Mouse (Mus musculus): ENCODE data around the gene Slc22a12. TPM values are rescaled to one million over a fixed set of nuclear protein-coding genes. Genes with fewer than 3 reads are reported as not detected.

Gene Slc22a12
- polyA plus RNA-seq, 1 experiment from 2014 or later = not detected

- 73% methylated on average over 7 of the region's 7 CpGs for whole genome bisulfite sequencing
- DNase-seq = no peak
- Histone ChIP-seq H3K9me3 (ENCODE audit: low read depth, low read length) (no peaks in the 10 kb centered on the region), H3K9ac (no peak overlapping the region), H3K27me3 (ENCODE audit: insufficient read depth, low read length) (no peaks in the 10 kb centered on the region), H3K4me1 (ENCODE audit: insufficient read depth) (no peaks in the 10 kb centered on the region), H3K27ac (ENCODE audit: low read depth) (no peak overlapping the region), H3K36me3 (ENCODE audit: insufficient read depth) (no peaks in the 10 kb centered on the region), H3K4me2 (no peak overlapping the region), H3K4me3 (ENCODE audit: low read depth, low read length) (no peak overlapping the region)
- ATAC-seq (ENCODE audit: insufficient read depth) = no peak
- no peak for TF ChIP-seq CTCF (IDR thresholded peaks at IDR 0.05; ENCODE audit: low read depth)
Measured at GRCm38 (mm10) chr19:6560246-6560815, 17.5 kb upstream of the Slc22a12 start.

GRCm38 (mm10) chr19:6559576-6559975 lies 16.7 kb upstream of the Slc22a12 start:
- no peak overlapping the region for H3K27ac ChIP-seq (ENCODE audit: low read depth)
- H3K4me1 ChIP-seq (ENCODE audit: insufficient read depth) = no peaks in the 10 kb centered on the region
- H3K27me3 ChIP-seq (ENCODE audit: insufficient read depth, low read length) = no peaks in the 10 kb centered on the region
- H3K9ac ChIP-seq = no peak overlapping the region
- 47% methylated on average over 4 of the region's 4 CpGs for WGBS
- no peaks in the 10 kb centered on the region for H3K9me3 ChIP-seq (ENCODE audit: low read depth, low read length)
- no peaks in the 10 kb centered on the region for H3K36me3 ChIP-seq (ENCODE audit: insufficient read depth)
- no peak overlapping the region for H3K4me3 ChIP-seq (ENCODE audit: low read depth, low read length)
- no peak for TF ChIP-seq CTCF (IDR thresholded peaks at IDR 0.05; ENCODE audit: low read depth)
- no peak overlapping the region for H3K4me2 ChIP-seq
- no peak for DNase-seq
- no peak for ATAC-seq (ENCODE audit: insufficient read depth)

- ATAC-seq (ENCODE audit: insufficient read depth) (0 out of 2 replicates have a peak, but pooled peaks have one; percentile 52), DNase-seq (peak; percentile 55)
- WGBS = 19% methylated on average over 8 of the region's 8 CpGs
- Histone ChIP-seq H3K27me3 (ENCODE audit: insufficient read depth, low read length) (no peaks in the 10 kb centered on the region), H3K4me1 (ENCODE audit: insufficient read depth) (no peaks in the 10 kb centered on the region), H3K36me3 (ENCODE audit: insufficient read depth) (no peaks in the 10 kb centered on the region), H3K4me3 (ENCODE audit: low read depth, low read length) (no peak overlapping the region), H3K4me2 (no peak overlapping the region), H3K9me3 (ENCODE audit: low read depth, low read length) (no peaks in the 10 kb centered on the region), H3K27ac (ENCODE audit: low read depth) (peak overlapping the region; percentile 58), H3K9ac (no peak overlapping the region)
- no peak for TF ChIP-seq CTCF (IDR thresholded peaks at IDR 0.05; ENCODE audit: low read depth)
Measured at GRCm38 (mm10) chr19:6553819-6554582, 11.2 kb upstream of the Slc22a12 start.

GRCm38 (mm10) chr19:6553174-6553573 lies 10.3 kb upstream of the Slc22a12 start:
- Histone ChIP-seq H3K9ac (no peak overlapping the region), H3K27me3 (ENCODE audit: insufficient read depth, low read length) (no peaks in the 10 kb centered on the region), H3K4me2 (no peak overlapping the region), H3K27ac (ENCODE audit: low read depth) (peak overlapping the region; percentile 58; the same call in 1 of the 2 replicates), H3K4me1 (ENCODE audit: insufficient read depth) (no peaks in the 10 kb centered on the region), H3K9me3 (ENCODE audit: low read depth, low read length) (no peaks in the 10 kb centered on the region), H3K4me3 (ENCODE audit: low read depth, low read length) (no peak overlapping the region), H3K36me3 (ENCODE audit: insufficient read depth) (no peaks in the 10 kb centered on the region)
- DNase-seq (no peak), ATAC-seq (ENCODE audit: insufficient read depth) (no peak)
- TF ChIP-seq CTCF (IDR thresholded peaks at IDR 0.05; ENCODE audit: low read depth) = no peak
- 54% methylated on average over 5 of the region's 5 CpGs for WGBS

- Histone ChIP-seq H3K4me3 (ENCODE audit: low read depth, low read length) (no peak overlapping the region), H3K36me3 (ENCODE audit: insufficient read depth) (no peaks in the 10 kb centered on the region), H3K27me3 (ENCODE audit: insufficient read depth, low read length) (no peaks in the 10 kb centered on the region), H3K4me2 (no peak overlapping the region), H3K9ac (no peak overlapping the region), H3K9me3 (ENCODE audit: low read depth, low read length) (no peaks in the 10 kb centered on the region), H3K4me1 (ENCODE audit: insufficient read depth) (no peaks in the 10 kb centered on the region), H3K27ac (ENCODE audit: low read depth) (no peak overlapping the region)
- DNase-seq = peak; percentile 23
- 56% methylated on average over 4 of the region's 4 CpGs for WGBS
- ATAC-seq (ENCODE audit: insufficient read depth) = no peak
- peak; percentile 63 for TF ChIP-seq CTCF (IDR thresholded peaks at IDR 0.05; ENCODE audit: low read depth)
Measured at GRCm38 (mm10) chr19:6552302-6553028, 9.6 kb upstream of the Slc22a12 start.

- Histone ChIP-seq H3K4me3 (ENCODE audit: low read depth, low read length) (no peak overlapping the region), H3K36me3 (ENCODE audit: insufficient read depth) (no peaks in the 10 kb centered on the region), H3K4me1 (ENCODE audit: insufficient read depth) (no peaks in the 10 kb centered on the region), H3K4me2 (no peak overlapping the region), H3K9me3 (ENCODE audit: low read depth, low read length) (no peaks in the 10 kb centered on the region), H3K27ac (ENCODE audit: low read depth) (no peak overlapping the region), H3K27me3 (ENCODE audit: insufficient read depth, low read length) (no peaks in the 10 kb centered on the region), H3K9ac (no peak overlapping the region)
- DNase-seq (no peak), ATAC-seq (ENCODE audit: insufficient read depth) (no peak)
- 56% methylated on average over 4 of the region's 4 CpGs for WGBS
- no peak for TF ChIP-seq CTCF (IDR thresholded peaks at IDR 0.05; ENCODE audit: low read depth)
Measured at GRCm38 (mm10) chr19:6551215-6551614, 8.4 kb upstream of the Slc22a12 start.

GRCm38 (mm10) chr19:6549566-6549965 lies 6.7 kb upstream of the Slc22a12 start:
- Histone ChIP-seq H3K27me3 (ENCODE audit: insufficient read depth, low read length) (no peaks in the 10 kb centered on the region), H3K36me3 (ENCODE audit: insufficient read depth) (no peaks in the 10 kb centered on the region), H3K4me1 (ENCODE audit: insufficient read depth) (no peaks in the 10 kb centered on the region), H3K27ac (ENCODE audit: low read depth) (no peak overlapping the region), H3K9me3 (ENCODE audit: low read depth, low read length) (no peaks in the 10 kb centered on the region), H3K4me2 (no peak overlapping the region), H3K4me3 (ENCODE audit: low read depth, low read length) (no peak overlapping the region), H3K9ac (no peak overlapping the region)
- no peak for DNase-seq
- no peak for ATAC-seq (ENCODE audit: insufficient read depth)
- WGBS = 81% methylated on average over 11 of the region's 11 CpGs
- no peak for TF ChIP-seq CTCF (IDR thresholded peaks at IDR 0.05; ENCODE audit: low read depth)
